Mouse (Mus musculus) olfactory bulb, adult 2 months (tissue): ENCODE measurements around the gene Slc45a1. TPM values are rescaled to one million over a fixed set of nuclear protein-coding genes. Genes with fewer than 3 reads are reported as not detected.

Source experiments
- H3K27ac ChIP-seq: fragments of 200-500 bp; 2 replicates; pipeline ENCODE4 v1.5.1; 2012; ENCODE audit warnings: low read depth, low read length; ENCODE audit not compliant: insufficient read depth
- H3K4me1 ChIP-seq: fragments of 200-500 bp; 2 replicates; pipeline ENCODE4 v1.6.1; 2012; ENCODE audit warnings: low read length; ENCODE audit not compliant: control insufficient read depth, insufficient read depth
- H3K4me3 ChIP-seq: fragments of 200-500 bp; 2 replicates; pipeline ENCODE4 v1.5.1; 2012; ENCODE audit warnings: mild to moderate bottlenecking, low read depth, low read length, moderate library complexity; ENCODE audit not compliant: insufficient read depth
- CTCF ChIP-seq: fragments of 200-500 bp; IDR thresholded peaks from 2 replicates; pipeline ENCODE4 v1.5.1; 2012; ENCODE audit warnings: low read depth, mild to moderate bottlenecking, low read length, moderate library complexity; ENCODE audit not compliant: insufficient read depth
- POLR2A ChIP-seq: fragments of 200-500 bp; IDR thresholded peaks from 2 replicates; pipeline ENCODE4 v1.6.1; 2012; ENCODE audit warnings: mild to moderate bottlenecking, low read depth, low read length, moderate library complexity; ENCODE audit not compliant: insufficient read depth
- WGBS: fragments of 180-500 bp; shearing (Covaris S2); methylation state at CpG from one replicate; pipeline ENCODE4 v1.1.7; 2018; 5-methylcytosine and 5-hydroxymethylcytosine counted together
- polyA plus RNA-seq: library from polyadenylated mRNA; stranded (reverse); fragments of >200 nt; gene quantifications from 2 replicates; pipeline ENCODE4 v1.2.4, GENCODE M21; 2012; ENCODE audit warnings: low replicate concordance; ENCODE audit not compliant: missing spikeins, insufficient read depth, insufficient read length

Slc45a1 gene
- polyA plus RNA-seq, 1 experiment, result not detected

DNA sequence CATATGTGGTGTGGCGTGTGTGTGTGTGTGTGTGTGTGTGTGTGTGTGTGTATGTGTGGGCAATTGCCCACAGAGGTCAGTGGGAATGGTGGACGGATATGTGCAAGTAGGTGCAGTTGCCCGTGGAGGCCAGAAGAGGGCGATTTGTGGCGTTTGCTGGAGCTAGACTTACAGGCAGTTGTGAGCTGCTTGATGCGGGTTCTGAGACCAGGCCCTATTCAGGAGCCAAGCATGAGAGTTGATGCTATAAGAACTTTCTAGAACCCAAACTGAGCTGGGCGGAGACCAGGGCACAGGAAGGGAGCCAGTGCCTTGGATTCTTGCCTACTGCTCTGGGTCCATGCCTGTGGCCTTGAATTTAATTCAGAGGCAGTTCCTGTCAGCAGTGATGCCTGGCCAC is 12.8 kb upstream of the Slc45a1 start:
- WGBS, result 87% methylated on average over 7 of the region's 7 CpGs
- H3K4me3 ChIP-seq, result no peak overlapping the region
- TF ChIP-seq CTCF, result no peak
- TF ChIP-seq POLR2A, result no peak
- no peak overlapping the region for H3K27ac ChIP-seq
- H3K4me1 ChIP-seq, result peaks cover 8% of the 10 kb centered on the region

DNA sequence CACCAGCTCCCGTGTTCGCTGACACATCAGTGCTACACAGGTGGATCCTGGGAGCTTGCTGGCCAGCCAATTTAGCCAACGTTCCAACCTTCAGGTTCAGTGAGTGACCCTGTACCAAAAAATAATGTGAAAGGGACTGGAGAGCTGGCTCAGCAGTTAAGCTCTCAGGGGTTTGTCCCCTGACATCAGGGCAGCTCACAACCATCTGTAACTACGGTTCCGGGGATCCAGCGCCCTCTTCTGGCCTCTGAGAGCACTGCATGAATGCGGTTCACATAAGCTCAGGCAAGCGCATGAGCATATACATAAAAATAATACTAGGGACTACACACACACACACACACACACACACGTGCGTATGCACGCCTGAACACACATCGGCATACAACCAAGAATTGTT is 11.2 kb upstream of the Slc45a1 start:
- Histone ChIP-seq H3K27ac (no peak overlapping the region), H3K4me3 (no peak overlapping the region), H3K4me1 (peaks cover 8% of the 10 kb centered on the region)
- 59% methylated on average over 12 of the region's 12 CpGs for whole genome bisulfite sequencing
- peak; percentile 49; the same call in 1 of the 2 replicates for TF ChIP-seq CTCF
- TF ChIP-seq POLR2A, result no peak

- peaks cover 8% of the 10 kb centered on the region for H3K4me1 ChIP-seq
- no peak overlapping the region for H3K27ac ChIP-seq
- 7% methylated on average over 13 of the region's 13 CpGs for WGBS
- TF ChIP-seq CTCF (no peak), POLR2A (no peak)
- H3K4me3 ChIP-seq, result no peak overlapping the region
Measured at GRCm38 (mm10) chr4:150661886-150662285, 9.9 kb upstream of the Slc45a1 start.

- H3K27ac ChIP-seq, result no peak overlapping the region
- no peak overlapping the region for H3K4me3 ChIP-seq
- H3K4me1 ChIP-seq, result peaks cover 11% of the 10 kb centered on the region
- 77% methylated on average over 9 of the region's 9 CpGs for WGBS
- TF ChIP-seq POLR2A (no peak), CTCF (no peak)
Measured at GRCm38 (mm10) chr4:150659926-150660610, 8.1 kb upstream of the Slc45a1 start.

DNA sequence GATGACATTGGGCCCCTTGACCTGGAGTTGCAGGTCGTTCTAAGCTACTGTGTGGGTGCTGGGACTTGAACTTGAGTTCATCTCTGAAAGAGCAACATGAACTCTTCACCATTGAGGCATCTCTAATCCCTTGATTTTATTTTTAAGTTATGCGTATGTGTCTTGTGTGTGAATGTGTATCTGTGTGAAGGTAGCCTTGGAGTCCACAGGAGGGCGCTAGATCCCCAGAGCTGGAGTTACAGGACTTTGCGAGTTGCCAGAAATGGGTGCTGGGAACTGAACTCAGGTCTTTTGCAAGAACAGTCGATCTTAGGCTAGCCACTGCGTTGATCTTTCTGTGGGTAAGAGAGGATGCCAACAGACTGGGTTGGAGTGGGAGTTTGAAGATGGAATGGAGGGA is 4.5 kb upstream of the Slc45a1 start:
- Histone ChIP-seq H3K27ac (no peak overlapping the region), H3K4me1 (peaks cover 14% of the 10 kb centered on the region), H3K4me3 (no peak overlapping the region)
- WGBS, result 85% methylated on average over 6 of the region's 6 CpGs
- no peak for TF ChIP-seq CTCF
- no peak for TF ChIP-seq POLR2A

DNA sequence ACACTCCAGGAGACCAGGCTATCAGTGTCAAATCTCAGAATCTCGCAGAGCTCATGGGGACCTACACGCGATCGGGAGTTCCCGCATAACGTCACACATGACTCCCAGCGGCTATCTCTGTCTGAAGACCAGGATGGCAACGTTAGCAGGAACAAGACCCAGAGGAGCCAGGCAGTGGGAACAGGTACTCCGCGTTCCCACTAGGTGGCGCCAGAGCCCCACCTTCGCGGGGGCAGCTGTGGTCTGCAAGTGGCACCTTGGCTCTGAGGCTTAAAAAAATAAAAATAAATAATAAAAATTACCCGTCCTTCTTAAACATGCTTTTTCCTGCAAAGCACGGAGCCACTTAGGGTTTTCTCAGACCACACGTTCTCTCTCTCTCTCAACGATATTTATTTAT is 4.0 kb upstream of the Slc45a1 start:
- Histone ChIP-seq H3K4me3 (no peak overlapping the region), H3K4me1 (peaks cover 11% of the 10 kb centered on the region), H3K27ac (no peak overlapping the region)
- WGBS, result 5% methylated on average over 17 of the region's 17 CpGs
- TF ChIP-seq CTCF, result peak; percentile 97
- no peak for TF ChIP-seq POLR2A

DNA sequence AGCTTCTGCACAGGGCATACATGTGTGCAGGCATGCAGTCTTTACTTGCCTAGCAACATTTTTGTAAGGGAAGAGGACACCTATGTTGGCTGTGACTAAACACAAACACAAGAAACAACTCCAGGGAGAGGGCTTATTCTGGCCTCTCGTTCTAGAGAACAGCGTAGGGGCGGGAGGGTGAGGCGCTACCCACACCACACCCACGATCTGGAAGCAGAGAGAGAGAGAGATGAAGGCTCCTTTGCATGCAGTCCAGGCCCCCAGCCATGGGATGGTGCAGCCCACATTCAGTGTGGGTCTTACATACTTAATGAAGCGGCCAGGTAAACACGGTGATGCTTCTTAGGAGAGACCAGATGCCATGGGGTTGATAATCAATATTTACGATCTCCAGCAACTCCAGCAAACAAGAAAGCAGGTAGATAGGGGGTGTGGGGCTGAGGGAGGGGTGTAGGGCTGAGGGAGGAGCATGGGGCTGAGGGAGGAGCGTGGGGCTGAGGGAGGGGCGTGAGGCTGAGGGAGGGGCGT is 1.2 kb upstream of the Slc45a1 start:
- WGBS, result 46% methylated on average over 11 of the region's 11 CpGs
- H3K4me3 ChIP-seq, result no peak overlapping the region
- TF ChIP-seq CTCF (no peak), POLR2A (no peak)
- H3K4me1 ChIP-seq, result peaks cover 11% of the 10 kb centered on the region
- H3K27ac ChIP-seq, result no peak overlapping the region

- Histone ChIP-seq H3K27ac (no peak overlapping the region), H3K4me1 (peaks cover 14% of the 10 kb centered on the region; the same call in 1 of the 2 replicates), H3K4me3 (no peak overlapping the region)
- 82% methylated on average over 5 of the region's 5 CpGs for WGBS
- TF ChIP-seq POLR2A (no peak), CTCF (no peak)
Measured at GRCm38 (mm10) chr4:150649327-150649726, 2.6 kb downstream of the Slc45a1 start.

GRCm38 (mm10) chr4:150644299-150644698 is 7.7 kb downstream of the Slc45a1 start:
- Histone ChIP-seq H3K4me3 (no peak overlapping the region), H3K27ac (no peak overlapping the region), H3K4me1 (peaks cover 9% of the 10 kb centered on the region; the same call in 1 of the 2 replicates)
- no peak for TF ChIP-seq POLR2A
- no peak for TF ChIP-seq CTCF
- WGBS, result 91% methylated on average over 9 of the region's 9 CpGs

DNA sequence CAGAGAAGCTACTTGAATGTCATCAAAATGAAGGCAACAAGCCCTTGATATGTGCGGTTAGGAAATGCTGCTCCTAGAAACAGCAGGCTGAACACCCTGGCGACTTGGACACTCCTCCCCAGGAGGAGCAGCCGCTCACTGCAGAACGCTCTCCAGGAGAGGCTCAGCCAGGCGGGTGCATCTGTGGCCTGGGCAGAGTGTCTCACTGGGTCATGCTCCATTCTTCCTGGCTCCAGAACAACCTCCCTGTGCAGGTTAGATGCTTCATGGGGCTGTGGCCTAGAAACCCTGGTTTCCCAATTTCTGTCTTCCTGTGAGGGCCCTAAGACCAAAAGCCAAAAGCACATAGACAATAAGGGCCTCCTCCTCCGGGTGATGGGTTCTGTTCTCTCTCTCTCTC is 15.3 kb downstream of the Slc45a1 start:
- no peak overlapping the region for H3K27ac ChIP-seq
- H3K4me3 ChIP-seq, result no peak overlapping the region
- H3K4me1 ChIP-seq, result peaks cover 5% of the 10 kb centered on the region; the same call in 1 of the 2 replicates
- TF ChIP-seq POLR2A, result no peak
- no peak for TF ChIP-seq CTCF
- WGBS, result 84% methylated on average over 6 of the region's 6 CpGs
